Mouse (Mus musculus) lung, postnatal 36 days (tissue): Measurements from ENCODE around the gene Snx7.

Experiments used
- DNase-seq: peaks from one replicate; pipeline ENCODE4 v3.0.0; 2022; ENCODE audit warnings: mixed read lengths

Snx7 gene

GRCm38 (mm10) chr3:117814218-117814617, 54.5 kb downstream of the Snx7 start:
- DNase-seq = no peak

GRCm38 (mm10) chr3:117812135-117812534, 56.6 kb downstream of the Snx7 start:
- no peak for DNase-seq

GRCm38 (mm10) chr3:117805782-117806181, 63.0 kb downstream of the Snx7 start:
- DNase-seq = no peak

GRCm38 (mm10) chr3:117794501-117794900, 74.2 kb downstream of the Snx7 start:
- DNase-seq = no peak

- DNase-seq = no peak
These were observed 76.8 kb downstream of the Snx7 start for GRCm38 (mm10) chr3:117791951-117792350.

- DNase-seq = no peak
These were observed 77.5 kb downstream of the Snx7 start for GRCm38 (mm10) chr3:117791273-117791672.

GRCm38 (mm10) chr3:117788800-117789693, 79.7 kb downstream of the Snx7 start:
- DNase-seq = peak; percentile 44

GRCm38 (mm10) chr3:117787247-117787646, 81.5 kb downstream of the Snx7 start:
- DNase-seq = no peak

- DNase-seq = no peak
These were observed 116.5 kb downstream of the Snx7 start for GRCm38 (mm10) chr3:117752151-117752757.

GRCm38 (mm10) chr3:117751665-117752064, 117.1 kb downstream of the Snx7 start:
- no peak for DNase-seq

- DNase-seq = no peak
These were observed 119.5 kb downstream of the Snx7 start for GRCm38 (mm10) chr3:117749256-117749655.

- no peak for DNase-seq
These were observed 129.0 kb downstream of the Snx7 start for GRCm38 (mm10) chr3:117739760-117740159.

- DNase-seq = no peak
These were observed 136.1 kb downstream of the Snx7 start for GRCm38 (mm10) chr3:117732661-117733060.
